Mouse (Mus musculus) liver, postnatal 0 days (tissue): ENCODE measurements around the gene Fam210b.

ENCODE experiments used
- CTCF ChIP-seq: sonication (generic); IDR thresholded peaks from 2 replicates; pipeline ENCODE4 v1.5.1; 2016; ENCODE audit warnings: antibody characterized with exemption, low read depth
- EP300 ChIP-seq: IDR thresholded peaks from 2 replicates; pipeline ENCODE4 v1.6.1; 2016; ENCODE audit warnings: antibody characterized with exemption, low read depth, mild to moderate bottlenecking

DNA sequence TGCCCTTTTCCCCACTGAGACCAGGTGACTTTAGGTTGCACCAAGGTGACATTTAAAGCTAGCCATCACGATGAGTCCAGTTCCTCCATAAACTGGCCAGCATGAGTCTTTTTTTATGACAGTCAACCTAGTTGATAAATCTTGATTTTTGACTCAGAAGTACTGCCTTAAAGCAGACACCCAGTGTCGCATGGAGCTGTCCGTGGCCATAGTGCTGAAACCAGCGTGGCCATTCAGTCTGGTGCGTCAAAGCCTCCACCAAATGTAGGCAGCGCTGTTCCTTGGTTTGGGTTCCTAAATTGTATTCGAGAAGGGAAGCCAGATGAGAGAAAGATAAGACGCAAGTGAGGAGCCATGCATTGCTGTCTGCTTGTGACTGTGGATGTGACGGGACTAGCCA is 24.5 kb upstream of the Fam210b start:
- no peak for TF ChIP-seq CTCF
- TF ChIP-seq EP300 = no peak
